Mouse (Mus musculus) kidney, postnatal 36 days (tissue): Measurements from ENCODE around the gene Elk3.

Experiments used
- DNase-seq, 2 experiments: peaks; one replicate each; pipeline ENCODE4 v3.0.0; 2021 to 2022; ENCODE audit warnings: mixed read lengths in 2 of 2

Elk3 gene

DNA sequence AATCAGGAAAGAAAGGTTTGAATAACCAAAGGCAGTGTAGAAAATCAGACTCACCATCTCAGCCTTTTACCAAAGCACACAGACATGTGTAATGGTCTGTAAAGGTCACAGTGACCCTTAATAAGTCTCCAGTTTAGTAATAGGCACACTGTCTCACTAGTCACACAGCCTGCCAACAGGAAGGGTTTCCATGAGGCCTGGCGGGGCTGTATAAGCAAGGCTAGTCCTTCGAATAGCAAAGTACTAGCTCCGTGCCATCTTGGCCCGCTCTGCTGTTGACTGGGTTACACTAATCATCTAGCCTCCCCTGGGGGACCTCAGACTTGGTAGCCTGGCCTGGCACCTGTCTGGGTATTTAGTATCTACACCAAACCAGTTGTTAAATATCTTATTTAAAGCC lies 20.6 kb upstream of the Elk3 start:
- peak; percentile 30 to 52 for DNase-seq

DNA sequence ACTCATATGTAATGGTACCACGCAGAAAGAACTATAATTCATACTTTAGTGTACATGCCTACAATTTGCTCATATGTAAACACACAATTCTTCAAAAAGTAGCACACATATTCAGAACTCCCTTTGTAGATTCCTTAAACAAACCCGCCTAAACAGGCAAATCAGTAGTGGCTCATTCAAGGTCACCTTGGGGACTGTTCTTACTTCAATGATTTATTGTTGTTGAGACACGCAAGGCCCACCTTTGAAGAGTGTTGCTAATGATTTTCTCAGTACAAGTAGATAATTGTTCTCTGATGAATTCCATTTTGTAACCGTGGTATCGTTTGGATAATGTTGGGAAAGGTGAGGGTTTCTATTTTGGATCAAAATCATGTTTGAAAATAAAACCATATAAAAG lies 17.4 kb upstream of the Elk3 start:
- no peak for DNase-seq

- no peak for DNase-seq
Measured at GRCm38 (mm10) chr10:93327187-93327586, 16.3 kb upstream of the Elk3 start.

DNA sequence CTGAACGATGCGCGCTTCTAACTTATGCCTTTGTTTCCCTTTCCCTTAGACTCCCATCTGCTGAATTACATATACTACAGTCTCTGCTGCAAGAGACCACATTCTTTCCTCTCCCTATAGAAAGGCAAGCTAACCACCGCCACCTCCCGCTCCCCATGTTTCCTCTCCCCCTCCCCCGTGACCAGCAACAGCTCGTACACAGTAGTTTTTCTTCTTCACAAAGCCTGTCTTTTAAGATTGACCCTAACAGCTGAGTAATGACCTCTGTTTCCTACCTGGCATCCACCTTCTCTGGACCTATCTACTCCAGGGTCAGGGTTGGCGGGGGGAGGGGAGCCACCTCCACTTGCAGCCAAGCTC lies 15.8 kb upstream of the Elk3 start:
- no peak for DNase-seq

- peak; percentile 62 to 65 for DNase-seq
Measured at GRCm38 (mm10) chr10:93325804-93326740, 15.1 kb upstream of the Elk3 start.

GRCm38 (mm10) chr10:93325369-93325768 lies 14.4 kb upstream of the Elk3 start:
- no peak for DNase-seq

DNA sequence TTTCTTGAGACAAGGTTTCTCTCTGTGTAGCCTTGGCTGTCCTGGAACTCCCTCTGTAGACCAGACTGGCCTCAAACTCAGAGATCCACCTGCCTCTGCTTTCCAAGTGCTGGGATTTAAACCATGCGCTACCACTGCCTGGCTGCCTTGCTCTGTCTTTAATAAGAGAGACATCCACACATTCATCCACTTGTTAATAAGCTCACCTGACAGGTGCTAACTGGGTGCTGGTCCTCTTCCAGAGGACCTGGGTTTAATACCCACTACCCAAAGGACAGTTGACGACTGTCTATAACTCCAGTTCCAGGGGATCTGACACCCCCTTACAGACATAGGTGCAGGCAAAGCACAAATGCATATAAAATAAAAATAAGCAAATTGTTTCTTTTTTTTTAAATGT lies 13.5 kb upstream of the Elk3 start:
- no peak for DNase-seq

DNA sequence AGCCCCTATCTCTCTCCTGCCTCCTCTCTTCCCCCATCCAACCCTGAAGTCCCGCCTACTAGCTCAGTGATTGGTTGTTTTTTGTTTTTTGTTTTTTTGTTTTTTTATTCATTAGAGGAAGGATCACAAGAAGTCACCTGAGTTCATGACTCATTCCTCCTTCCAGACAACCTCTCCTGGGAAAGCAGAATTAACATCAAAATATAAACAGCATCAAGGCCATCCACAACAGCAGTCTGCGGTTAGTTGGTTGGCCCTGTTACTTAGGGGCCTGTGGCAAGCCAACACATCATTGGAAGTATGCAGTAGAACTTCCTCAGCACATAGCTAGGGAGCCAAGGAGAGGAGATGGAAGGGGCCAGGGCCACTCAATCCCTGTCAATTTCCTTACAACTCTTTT lies 12.7 kb upstream of the Elk3 start:
- no peak for DNase-seq

GRCm38 (mm10) chr10:93321763-93322162 lies 10.8 kb upstream of the Elk3 start:
- no peak for DNase-seq

- DNase-seq = peak; percentile 46 to 50
Measured at GRCm38 (mm10) chr10:93320148-93320547, 9.2 kb upstream of the Elk3 start.

DNA sequence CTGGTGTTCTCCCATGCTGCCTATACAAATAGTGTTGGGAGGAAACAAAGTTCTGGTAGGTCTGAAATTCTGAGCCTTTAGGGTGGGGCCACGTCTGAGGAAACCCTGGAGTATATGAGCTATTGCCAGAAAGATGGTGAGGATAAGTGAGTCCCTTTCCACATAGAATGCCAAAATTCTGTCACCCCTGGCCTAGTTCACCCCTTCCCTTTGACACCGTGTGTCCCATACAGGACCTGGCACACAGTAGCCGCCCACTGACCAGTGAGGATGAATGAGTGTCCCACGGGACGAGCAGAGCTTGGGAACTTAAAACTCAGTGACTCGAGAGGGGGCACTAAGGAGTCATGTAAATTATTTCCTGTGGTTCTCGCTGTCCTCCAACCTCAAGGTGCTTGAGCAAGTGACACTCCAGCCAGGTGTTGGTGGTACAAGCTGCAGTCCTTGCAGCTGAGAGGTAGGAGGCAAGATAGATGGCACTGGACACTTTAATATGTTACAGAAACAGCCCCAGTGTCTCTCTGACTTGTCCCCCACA lies 8.7 kb upstream of the Elk3 start:
- peak; percentile 41 to 55 for DNase-seq

GRCm38 (mm10) chr10:93316909-93317308 lies 6.0 kb upstream of the Elk3 start:
- DNase-seq = no peak

- no peak for DNase-seq
Measured at GRCm38 (mm10) chr10:93311576-93311975, 641 bp upstream of the Elk3 start.

DNA sequence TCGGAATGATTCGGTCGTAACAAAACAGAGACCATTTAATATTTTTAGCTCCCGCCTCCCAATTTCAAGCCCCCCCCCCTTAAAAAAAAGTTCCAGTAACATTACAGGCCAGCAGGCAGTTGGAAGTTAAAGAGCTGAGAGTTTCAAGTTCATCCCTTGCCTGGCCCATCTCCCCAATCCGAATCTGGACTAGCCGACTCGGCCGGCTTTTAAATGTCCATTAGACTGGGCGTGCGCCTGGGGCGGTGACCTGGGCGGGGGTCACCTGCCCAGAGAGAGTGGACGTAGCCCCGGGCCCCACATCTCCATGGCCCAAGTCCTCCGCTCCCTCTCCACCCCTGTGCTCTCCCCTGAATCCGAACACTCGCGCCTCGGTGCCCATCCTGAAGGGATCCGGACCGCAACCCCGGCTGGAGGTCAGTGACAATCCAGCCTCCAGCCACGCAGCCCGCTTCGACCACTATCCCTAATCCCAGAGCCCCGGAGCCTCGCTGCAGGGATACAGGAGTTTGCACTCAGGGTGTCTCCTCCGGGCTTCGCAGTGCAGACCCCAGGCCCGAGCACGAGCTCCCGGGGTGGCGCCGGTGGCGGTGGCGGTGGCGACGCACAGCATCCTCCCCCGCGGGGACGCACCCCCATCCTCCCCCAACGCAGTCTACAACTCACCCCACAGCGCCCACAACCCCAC lies 857 bp downstream of the Elk3 start:
- DNase-seq = peak in 1 of 2 experiments; percentile 45

DNA sequence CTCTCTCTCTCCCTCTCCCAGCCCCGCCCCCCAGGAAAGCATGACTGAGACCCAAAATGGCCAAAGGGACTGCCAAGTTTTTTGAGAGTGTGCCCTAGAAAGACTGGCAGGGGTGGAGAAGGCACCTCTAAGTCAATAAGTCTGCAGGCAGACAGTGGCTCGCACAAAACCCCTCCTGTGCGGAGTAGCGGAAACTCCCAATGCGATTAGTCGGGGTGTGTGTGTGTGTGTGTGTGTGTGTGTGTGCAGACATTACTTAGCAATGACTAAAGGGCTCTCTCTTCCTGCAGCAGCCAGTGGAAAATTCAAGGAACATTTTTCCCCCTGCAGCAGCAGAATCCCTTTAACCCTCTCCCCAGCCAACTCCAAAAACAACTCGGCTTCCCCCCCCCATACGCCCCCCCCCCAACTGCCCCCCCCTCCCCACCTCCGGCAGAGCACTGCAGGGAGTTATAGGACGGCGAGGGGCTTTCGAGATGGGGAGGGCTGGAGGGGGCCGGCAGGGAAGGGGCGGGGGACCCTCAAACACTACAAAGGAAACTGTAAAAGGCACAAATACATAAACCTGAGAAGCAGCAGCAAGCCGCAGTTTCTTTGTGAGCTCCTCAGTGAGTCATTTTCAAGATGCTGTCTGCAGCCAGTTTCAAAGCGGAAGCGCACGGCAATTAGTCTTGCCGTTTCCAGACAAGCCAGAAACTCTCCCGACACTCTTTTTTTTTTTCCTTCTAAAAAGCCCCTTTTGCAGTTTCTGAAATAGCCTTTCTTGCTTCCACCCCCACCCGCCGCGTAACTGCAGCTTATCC lies 1.6 kb downstream of the Elk3 start:
- peak; percentile 78 for DNase-seq

DNA sequence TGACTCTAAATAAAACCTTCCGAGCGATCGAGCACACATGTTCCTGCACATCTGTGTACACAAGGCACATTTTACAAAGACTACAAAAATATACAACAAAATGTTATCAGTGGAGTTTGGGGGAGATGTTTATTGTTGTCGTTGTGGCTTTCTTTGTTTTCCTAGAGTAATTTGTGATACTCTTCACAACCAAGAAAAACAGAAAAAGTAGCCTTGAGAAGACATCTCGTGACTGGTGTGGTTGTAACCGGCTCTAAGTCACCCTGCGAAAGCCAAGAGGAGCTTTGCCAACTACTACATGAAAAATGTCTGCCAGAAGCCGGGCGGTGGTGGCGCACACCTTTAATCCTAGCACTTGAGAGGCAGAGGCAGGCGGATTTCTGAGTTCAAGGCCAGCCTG lies 4.6 kb downstream of the Elk3 start:
- no peak for DNase-seq

GRCm38 (mm10) chr10:93305946-93306345 lies 5.0 kb downstream of the Elk3 start:
- no peak for DNase-seq

DNA sequence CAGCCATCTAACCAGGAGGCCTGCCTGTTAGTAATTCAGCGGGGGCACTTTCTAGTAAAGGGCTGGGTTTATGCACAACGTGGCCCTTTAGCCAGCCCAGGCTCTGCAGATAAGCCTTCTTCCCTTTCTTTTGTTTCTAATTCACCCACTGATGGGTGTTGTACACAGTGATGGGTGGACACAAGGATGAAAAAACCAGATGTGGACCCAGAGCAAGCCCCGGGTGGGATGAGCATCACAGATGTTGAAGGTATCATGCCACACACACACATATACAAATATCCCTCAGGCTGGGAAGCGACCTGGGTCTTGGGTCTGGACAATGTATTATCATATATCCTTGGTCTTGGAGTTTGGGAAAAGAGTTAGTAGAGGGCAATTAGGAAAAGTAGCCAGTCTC lies 7.7 kb downstream of the Elk3 start:
- DNase-seq = no peak

- peak in 1 of 2 experiments; percentile 55 for DNase-seq
Measured at GRCm38 (mm10) chr10:93301831-93302230, 9.1 kb downstream of the Elk3 start.

DNA sequence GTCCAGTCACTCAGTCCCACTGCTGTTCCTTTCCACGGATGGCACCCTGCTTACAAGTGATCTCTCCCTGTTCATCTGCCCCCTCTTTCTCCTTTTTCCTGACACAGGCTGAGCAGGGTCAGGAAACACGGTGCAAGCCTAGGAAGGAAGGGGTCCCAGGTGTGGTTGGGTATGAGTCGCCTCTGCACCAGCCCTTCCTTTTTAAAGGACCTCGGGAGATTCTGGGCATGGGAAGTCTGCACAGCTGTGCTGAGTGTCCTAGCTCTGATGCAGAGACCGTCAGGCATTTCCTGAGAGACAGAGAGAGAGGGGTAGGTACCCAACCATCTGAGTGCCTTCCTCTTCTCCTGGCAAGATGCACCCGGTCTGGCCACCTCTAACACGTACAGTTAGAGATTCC lies 12.7 kb downstream of the Elk3 start:
- peak in 1 of 2 experiments; percentile 45 for DNase-seq

DNA sequence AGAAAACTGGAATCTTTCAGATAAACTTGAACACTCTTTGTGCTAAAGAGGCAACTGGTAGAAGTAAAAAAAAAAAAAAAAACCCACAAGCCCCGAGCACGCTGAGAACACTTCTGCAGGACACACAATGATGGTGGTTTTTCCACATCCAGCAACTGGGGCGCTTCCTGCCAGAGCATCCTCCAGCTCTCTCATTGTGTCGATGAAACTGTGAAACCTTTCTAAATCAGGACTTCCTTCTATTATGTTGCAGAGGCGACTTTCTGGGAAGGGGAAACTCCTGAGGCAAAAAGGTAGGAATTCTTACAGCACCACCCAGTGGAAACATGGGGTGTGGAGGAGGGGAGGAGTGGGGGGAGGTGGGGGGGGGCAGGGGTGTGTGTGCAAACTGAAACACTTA lies 13.2 kb downstream of the Elk3 start:
- peak; percentile 46 to 76 for DNase-seq

DNA sequence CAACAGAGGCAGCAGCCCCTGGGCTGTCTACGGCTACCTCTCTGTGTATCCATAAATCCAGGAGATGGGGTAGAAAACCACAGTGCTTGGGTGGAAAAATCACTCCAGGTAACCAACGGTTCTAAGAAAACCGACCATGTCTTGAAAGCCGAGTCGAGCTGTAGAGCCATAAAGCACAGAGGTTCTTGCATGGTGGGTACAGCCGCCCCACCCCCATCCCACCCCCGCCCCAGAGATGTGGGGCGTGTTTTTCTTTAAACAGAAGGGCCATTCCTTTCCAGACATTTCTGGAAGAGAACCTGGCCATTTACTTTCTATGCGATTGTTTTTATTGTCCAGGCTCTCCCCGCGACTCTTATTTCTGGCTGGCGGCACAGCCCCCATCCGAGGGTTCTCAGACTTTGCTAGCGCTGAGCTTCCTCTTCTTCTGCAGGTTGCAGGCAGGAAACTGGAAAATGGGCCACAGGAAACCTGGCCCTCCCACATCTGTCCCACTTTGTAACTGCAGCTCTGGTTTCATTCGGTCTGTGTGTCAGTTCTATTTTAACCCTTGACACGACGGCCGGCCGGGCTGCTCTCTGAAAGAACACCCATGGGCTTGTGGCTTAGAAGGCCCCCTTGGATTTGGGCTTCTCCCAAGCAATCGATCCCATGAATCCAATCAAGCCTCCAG lies 16.3 kb downstream of the Elk3 start:
- peak; percentile 42 to 60 for DNase-seq
